Mouse (Mus musculus) embryonic facial prominence, embryonic 10.5 days (tissue): ENCODE measurements at regions not wholly inside any gene's neighbourhood (a gene's known extent, or its start where the extent isn't known, plus 50 kb on each side); places are given as distances from the start of the nearest gene placed in this dataset.
"Not testable (repeated sequence)": the region's sequence is repeated elsewhere in the genome, so short reads cannot be mapped to it uniquely, and the experiment has no call there.

Source experiments
- DNase-seq: peaks from one replicate; pipeline ENCODE4 v3.0.0-alpha.2; 2017; ENCODE audit warnings: low spot score
- H3K27ac ChIP-seq: fragments of 300-500 bp; sonication (generic); replicated peaks from 2 replicates; pipeline ENCODE4 v1.5.1; 2016; ENCODE audit warnings: mild to moderate bottlenecking
- H3K27me3 ChIP-seq: fragments of 300-500 bp; sonication (generic); replicated peaks from 2 replicates; pipeline ENCODE4 v1.6.1; 2016; ENCODE audit warnings: low read depth, mild to moderate bottlenecking; ENCODE audit not compliant: poor library complexity, severe bottlenecking
- H3K36me3 ChIP-seq: fragments of 300-500 bp; sonication (generic); replicated peaks from 2 replicates; pipeline ENCODE4 v1.6.1; 2016; ENCODE audit warnings: mild to moderate bottlenecking, moderate library complexity
- H3K4me1 ChIP-seq: fragments of 300-500 bp; sonication (generic); 2 replicates; pipeline ENCODE4 v1.6.1; 2016
- H3K4me3 ChIP-seq: fragments of 300-500 bp; sonication (generic); 2 replicates; pipeline ENCODE4 v1.5.1; 2016; ENCODE audit warnings: mild to moderate bottlenecking, moderate library complexity
- H3K9me3 ChIP-seq: fragments of 300-500 bp; sonication (generic); 2 replicates; pipeline ENCODE4 v1.6.1; 2016; ENCODE audit warnings: mild to moderate bottlenecking
- WGBS: fragments of 180-500 bp; shearing (Covaris S2); methylation state at CpG from one replicate; pipeline ENCODE4 v1.1.7; 2016; 5-methylcytosine and 5-hydroxymethylcytosine counted together

DNA sequence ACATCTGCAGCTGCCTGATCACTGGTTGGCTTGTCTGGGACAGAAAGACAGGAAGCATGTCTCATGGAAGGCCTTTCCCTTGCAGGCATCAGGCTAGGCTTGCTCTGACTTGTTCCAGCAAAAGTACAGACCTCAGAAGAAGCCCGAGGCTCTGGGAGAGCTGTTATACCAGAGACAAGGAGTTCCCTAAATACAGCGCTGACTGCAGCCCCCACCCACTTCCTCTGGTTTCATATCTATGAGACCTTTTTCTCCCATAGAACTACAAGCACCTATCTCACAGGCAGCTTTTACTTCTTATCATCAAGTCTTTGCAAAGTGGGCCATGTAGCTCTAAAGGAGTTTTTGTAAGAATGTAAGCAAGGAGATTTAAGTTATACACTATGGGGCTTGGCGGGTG lies 312.2 kb upstream of the Vmn1r3 start:
- not testable (repeated sequence) for H3K27me3 ChIP-seq, H3K36me3 ChIP-seq, H3K27ac ChIP-seq, H3K9me3 ChIP-seq, H3K4me3 ChIP-seq, H3K4me1 ChIP-seq, DNase-seq
- no CpG with 5 or more reads among the region's 3 CpGs for WGBS

- H3K36me3 ChIP-seq, DNase-seq, H3K4me1 ChIP-seq, H3K27me3 ChIP-seq, H3K4me3 ChIP-seq, H3K27ac ChIP-seq, H3K9me3 ChIP-seq: not testable (repeated sequence)
- 82% methylated on average over 1 of the region's 1 CpGs for WGBS
Measured at GRCm38 (mm10) chr4:3495987-3496386, 310.8 kb upstream of the Vmn1r3 start.

- H3K9me3 ChIP-seq, H3K4me1 ChIP-seq, H3K27ac ChIP-seq, DNase-seq, H3K27me3 ChIP-seq, H3K36me3 ChIP-seq, H3K4me3 ChIP-seq: not testable (repeated sequence)
- no CpG with 5 or more reads among the region's 5 CpGs for WGBS
Measured at GRCm38 (mm10) chr4:3494123-3494681, 309.0 kb upstream of the Vmn1r3 start.

GRCm38 (mm10) chr4:3490901-3491300 lies 305.7 kb upstream of the Vmn1r3 start:
- no CpG with 5 or more reads among the region's 5 CpGs for WGBS
- H3K36me3 ChIP-seq, result not testable (repeated sequence)

DNA sequence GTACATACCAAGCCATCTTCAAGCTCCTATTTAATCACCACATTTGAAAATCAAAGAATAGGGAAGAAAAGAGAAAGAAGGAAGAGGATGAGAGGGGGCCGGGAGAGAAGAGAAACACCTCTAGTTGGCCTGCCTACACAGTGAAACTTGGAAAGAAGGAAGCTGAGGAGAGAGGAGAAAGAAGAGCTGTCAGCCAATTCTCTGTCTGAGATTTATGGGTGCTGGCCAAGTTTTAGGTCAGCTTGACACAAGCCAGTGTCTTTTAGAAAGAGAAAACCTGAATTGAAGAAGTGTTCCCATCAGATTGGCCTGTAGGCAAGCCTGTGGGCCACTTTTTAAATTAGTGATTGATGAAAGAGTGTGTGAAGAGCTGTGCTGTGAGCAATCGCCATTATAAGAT lies 296.9 kb upstream of the Vmn1r3 start:
- no peaks in the 10 kb centered on the region for H3K36me3 ChIP-seq
- no peaks in the 10 kb centered on the region for H3K27me3 ChIP-seq
- H3K4me1 ChIP-seq, result no peaks in the 10 kb centered on the region
- H3K27ac ChIP-seq, result no peak overlapping the region
- DNase-seq, result no peak
- H3K4me3 ChIP-seq, result no peak overlapping the region
- 92% methylated on average over 2 of the region's 2 CpGs for WGBS
- peaks cover 26% of the 10 kb centered on the region for H3K9me3 ChIP-seq

More at GRCm38 (mm10) chr4:3490901-3491300, 305.7 kb upstream of the Vmn1r3 start:
- H3K27ac ChIP-seq, DNase-seq, H3K27me3 ChIP-seq, H3K4me1 ChIP-seq, H3K4me3 ChIP-seq: not testable (repeated sequence)
- H3K9me3 ChIP-seq, result peaks cover 17% of the 10 kb centered on the region

- WGBS, result 94% methylated on average over 12 of the region's 12 CpGs
- Histone ChIP-seq H3K4me1 (no peaks in the 10 kb centered on the region), H3K27ac (no peak overlapping the region), H3K27me3 (no peaks in the 10 kb centered on the region), H3K9me3 (peaks cover 42% of the 10 kb centered on the region), H3K36me3 (no peaks in the 10 kb centered on the region), H3K4me3 (no peak overlapping the region)
- DNase-seq, result no peak
Measured at GRCm38 (mm10) chr4:3456773-3457172, 271.6 kb upstream of the Vmn1r3 start.

- not testable (repeated sequence) for H3K4me3 ChIP-seq, H3K27ac ChIP-seq, H3K27me3 ChIP-seq, H3K4me1 ChIP-seq, DNase-seq, H3K36me3 ChIP-seq
- 80% methylated on average over 2 of the region's 2 CpGs for WGBS
- H3K9me3 ChIP-seq, result peaks cover 33% of the 10 kb centered on the region
Measured at GRCm38 (mm10) chr4:3437380-3437779, 252.2 kb upstream of the Vmn1r3 start.

DNA sequence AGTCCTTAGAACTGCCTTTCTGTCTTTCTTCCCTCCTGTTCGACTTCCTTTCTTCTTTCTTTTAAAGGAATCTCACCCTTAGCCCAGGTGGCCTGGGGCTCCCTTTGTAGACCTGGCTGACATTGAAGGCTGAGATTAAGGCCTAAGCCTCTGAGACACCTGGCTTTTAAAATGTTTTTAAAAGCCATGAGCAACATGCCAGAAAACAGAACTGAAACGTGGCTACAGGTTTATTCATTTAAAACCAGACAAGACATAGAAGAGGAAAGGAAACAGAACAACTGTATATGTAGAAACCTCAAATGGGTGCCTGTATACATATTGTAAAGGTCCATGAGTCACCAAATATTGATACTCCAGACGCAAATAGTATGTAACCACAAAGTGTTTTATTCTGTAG lies 242.8 kb upstream of the Vmn1r3 start:
- H3K4me3 ChIP-seq, result no peak overlapping the region
- no peak overlapping the region for H3K27ac ChIP-seq
- peaks cover 15% of the 10 kb centered on the region; the same call in 1 of the 2 replicates for H3K9me3 ChIP-seq
- DNase-seq, result no peak
- no peaks in the 10 kb centered on the region for H3K4me1 ChIP-seq
- no peaks in the 10 kb centered on the region for H3K36me3 ChIP-seq
- no peaks in the 10 kb centered on the region for H3K27me3 ChIP-seq
- 57% methylated on average over 3 of the region's 3 CpGs for WGBS

GRCm38 (mm10) chr4:3419920-3420499 lies 234.9 kb upstream of the Vmn1r3 start:
- peak; percentile 15 for DNase-seq
- 42% methylated on average over 3 of the region's 3 CpGs for WGBS
- no peaks in the 10 kb centered on the region for H3K4me1 ChIP-seq
- no peaks in the 10 kb centered on the region for H3K27me3 ChIP-seq
- H3K27ac ChIP-seq, result no peak overlapping the region
- no peak overlapping the region for H3K4me3 ChIP-seq
- H3K36me3 ChIP-seq, result no peaks in the 10 kb centered on the region
- peaks cover 22% of the 10 kb centered on the region; the same call in 1 of the 2 replicates for H3K9me3 ChIP-seq

DNA sequence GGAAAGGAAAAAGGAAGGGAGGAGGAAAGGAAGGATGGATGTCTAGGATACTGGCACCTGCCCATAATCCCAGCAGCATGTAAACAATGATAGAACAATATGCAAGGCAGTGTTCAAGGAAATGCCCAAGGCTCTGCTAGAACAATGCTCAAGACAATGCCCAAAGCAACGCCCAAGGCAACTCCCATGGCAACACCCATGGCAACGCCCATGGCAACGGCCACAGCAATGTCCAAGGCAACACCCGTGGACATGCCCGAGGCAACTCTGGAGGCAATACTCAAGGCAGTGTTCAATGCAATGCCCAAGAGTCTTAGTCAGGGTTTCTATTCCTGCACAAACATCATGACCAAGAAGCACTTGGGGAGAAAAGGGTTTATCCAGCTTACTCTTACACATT lies 231.5 kb upstream of the Vmn1r3 start:
- no peak for DNase-seq
- Histone ChIP-seq H3K36me3 (no peaks in the 10 kb centered on the region), H3K27ac (no peak overlapping the region), H3K27me3 (no peaks in the 10 kb centered on the region), H3K9me3 (peaks cover 17% of the 10 kb centered on the region; the same call in 1 of the 2 replicates), H3K4me1 (no peaks in the 10 kb centered on the region), H3K4me3 (no peak overlapping the region)
- WGBS, result 87% methylated on average over 5 of the region's 5 CpGs

DNA sequence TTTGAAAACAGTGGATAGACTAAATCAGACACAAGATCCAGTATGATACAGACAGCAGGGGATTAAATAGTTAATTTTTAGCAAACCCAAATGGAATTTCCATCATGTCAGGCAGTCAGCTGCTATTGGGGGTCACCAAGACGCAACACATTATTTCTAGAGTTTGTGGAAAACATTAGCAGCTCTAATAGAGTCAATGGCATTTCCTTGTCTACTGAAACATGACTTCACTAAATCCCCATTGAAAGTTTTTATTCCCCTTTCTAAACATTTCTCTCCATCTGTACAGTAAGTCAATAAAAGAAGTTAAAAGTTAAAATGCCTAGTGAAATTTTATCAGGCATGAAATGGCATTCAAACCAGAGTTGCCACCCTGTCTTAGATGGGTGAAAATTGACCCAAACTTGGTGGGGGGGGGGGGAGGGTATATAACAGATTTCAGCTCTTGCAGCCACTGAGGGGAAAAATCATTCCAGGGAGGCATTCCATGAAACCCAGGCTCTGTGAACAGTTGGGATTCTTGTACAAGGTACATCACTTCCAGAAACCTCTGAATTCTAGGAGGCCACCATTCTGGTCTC lies 229.4 kb upstream of the Vmn1r3 start:
- 78% methylated on average over 1 of the region's 1 CpGs for WGBS
- H3K27me3 ChIP-seq, DNase-seq, H3K36me3 ChIP-seq, H3K9me3 ChIP-seq, H3K4me1 ChIP-seq, H3K4me3 ChIP-seq, H3K27ac ChIP-seq: not testable (repeated sequence)

DNA sequence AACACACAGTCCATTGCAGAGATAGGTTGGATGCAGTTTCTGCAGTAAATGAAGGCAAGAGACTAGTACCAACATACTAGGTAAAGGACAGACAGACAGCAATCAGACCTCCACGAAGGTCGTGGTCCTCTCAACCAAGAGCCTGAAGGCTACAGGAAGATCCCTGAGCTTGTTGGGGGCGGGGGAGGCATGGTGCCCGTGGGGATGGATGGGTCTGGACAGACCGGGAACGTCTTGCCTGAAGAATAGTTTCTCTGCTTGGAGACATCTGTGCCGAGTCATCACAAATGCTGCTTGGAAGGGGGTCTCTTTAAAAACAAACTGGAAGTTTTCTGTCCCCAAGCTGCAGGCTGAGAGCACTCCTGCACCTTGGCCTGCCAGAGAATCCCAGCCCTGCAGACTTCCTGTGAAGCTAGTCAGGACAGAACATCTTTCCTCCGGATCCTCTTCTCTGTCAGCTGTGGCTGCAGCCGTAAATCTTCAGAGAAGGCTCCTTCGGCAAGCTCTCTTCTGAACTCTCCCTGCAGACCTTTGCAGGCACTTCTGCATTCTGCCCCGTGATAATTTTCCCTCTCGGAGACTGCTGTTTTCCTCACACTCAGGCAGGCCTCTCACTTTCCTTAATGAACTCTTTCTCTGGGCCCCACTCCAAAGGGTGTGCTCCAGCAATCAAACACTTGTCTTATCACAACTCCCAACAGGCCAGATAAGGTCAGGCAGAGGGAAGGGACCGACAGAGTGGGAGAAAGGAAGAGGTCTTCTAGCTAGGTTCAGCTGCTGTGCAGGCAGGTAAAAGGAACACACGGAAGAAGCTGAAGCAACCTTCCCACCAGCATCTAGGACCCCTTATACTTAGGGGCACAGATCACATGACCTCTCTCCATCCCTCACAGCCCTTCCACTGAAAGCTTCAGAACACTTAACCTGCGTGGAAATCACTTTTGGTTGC lies 228.6 kb upstream of the Vmn1r3 start:
- Histone ChIP-seq H3K36me3 (no peaks in the 10 kb centered on the region), H3K4me3 (no peak overlapping the region), H3K27me3 (no peaks in the 10 kb centered on the region), H3K27ac (no peak overlapping the region), H3K4me1 (no peaks in the 10 kb centered on the region), H3K9me3 (peaks cover 8% of the 10 kb centered on the region; the same call in 1 of the 2 replicates)
- DNase-seq, result no peak
- WGBS, result 74% methylated on average over 15 of the region's 15 CpGs
